Mouse (Mus musculus) MEL (cell line): Measurements from ENCODE around the gene Khdrbs2. TPM values are rescaled to one million over a fixed set of nuclear protein-coding genes. Genes with fewer than 3 reads are reported as not detected.

Experiments
- DNase-seq: peaks from one replicate; pipeline ENCODE4 v3.0.0; 2011; ENCODE audit warnings: low read depth, low spot score
- H3K27ac ChIP-seq: 2 replicates; pipeline ENCODE4 v1.5.1; 2012; ENCODE audit warnings: low read depth, mild to moderate bottlenecking, control low read depth, low read length, moderate library complexity; ENCODE audit not compliant: control insufficient read depth
- H3K27me3 ChIP-seq, 2 experiments: fragments of 150-350 bp in 1 of 2; sonication (generic) in 1 of 2; 2 replicates each; pipeline ENCODE4 v1.6.1; 2012; ENCODE audit warnings: low read length in 2 of 2, mild to moderate bottlenecking in 2 of 2, improper control_type of control experiment in 1 of 2, moderate library complexity in 1 of 2; ENCODE audit not compliant: insufficient read depth in 2 of 2, control insufficient read depth in 1 of 2
- H3K36me3 ChIP-seq, 2 experiments: 2 replicates each; pipeline ENCODE4 v1.6.1; 2012 to 2014; ENCODE audit warnings: low read length in 2 of 2, improper control_type of control experiment in 1 of 2, inconsistent platforms in 1 of 2, mild to moderate bottlenecking in 1 of 2; ENCODE audit not compliant: insufficient read depth in 2 of 2, control insufficient read depth in 1 of 2
- H3K4me1 ChIP-seq, 2 experiments: fragments of 150-350 bp in 1 of 2; sonication (generic) in 1 of 2; 2 replicates each; pipeline ENCODE4 v1.6.1; 2012; ENCODE audit warnings: low read length in 2 of 2, improper control_type of control experiment in 1 of 2, mild to moderate bottlenecking in 1 of 2; ENCODE audit not compliant: insufficient read depth in 2 of 2, control insufficient read depth in 1 of 2
- H3K4me3 ChIP-seq, 2 experiments: fragments of 150-350 bp in 1 of 2; sonication (generic) in 1 of 2; 2 replicates each; pipeline ENCODE4 v1.5.1; 2012; ENCODE audit warnings: low read depth in 2 of 2, low read length in 2 of 2, mild to moderate bottlenecking in 2 of 2, moderate library complexity in 2 of 2, control low read depth in 1 of 2, improper control_type of control experiment in 1 of 2; ENCODE audit not compliant: control insufficient read depth in 1 of 2, insufficient read depth in 1 of 2
- H3K79me2 ChIP-seq: 2 replicates; pipeline ENCODE4 v1.6.1; 2012; ENCODE audit warnings: mild to moderate bottlenecking, low read length, moderate library complexity; ENCODE audit not compliant: control insufficient read depth, poor library complexity, insufficient read depth
- H3K9ac ChIP-seq: 2 replicates; pipeline ENCODE4 v1.6.1; 2012; ENCODE audit warnings: low read depth, mild to moderate bottlenecking, control low read depth, low read length, moderate library complexity; ENCODE audit not compliant: control insufficient read depth, poor library complexity, severe bottlenecking
- H3K9me3 ChIP-seq: fragments of 150-350 bp; sonication (generic); replicated peaks from 2 replicates; pipeline ENCODE4 v1.6.1; 2012; ENCODE audit warnings: mild to moderate bottlenecking, low read length, improper control_type of control experiment, moderate library complexity; ENCODE audit not compliant: insufficient read depth
- BHLHE40 ChIP-seq: IDR thresholded peaks from 2 replicates; pipeline ENCODE4 v1.6.1; 2012; ENCODE audit warnings: low read depth, mild to moderate bottlenecking, inconsistent platforms, low read length, improper control_type of control experiment, borderline replicate concordance
- CHD1 ChIP-seq: IDR thresholded peaks from 2 replicates; pipeline ENCODE4 v1.6.1; 2012; ENCODE audit warnings: low read depth, mild to moderate bottlenecking, inconsistent platforms, low read length, improper control_type of control experiment
- ELF1 ChIP-seq: IDR thresholded peaks from 2 replicates; pipeline ENCODE4 v1.6.1; 2014; ENCODE audit warnings: low read depth, mild to moderate bottlenecking, inconsistent platforms, low read length, improper control_type of control experiment, moderate library complexity
- ETS1 ChIP-seq: IDR thresholded peaks from 2 replicates; pipeline ENCODE4 v1.6.1; 2012; ENCODE audit warnings: low read depth, mild to moderate bottlenecking, inconsistent platforms, low read length, improper control_type of control experiment, moderate library complexity
- GABPA ChIP-seq: IDR thresholded peaks from 2 replicates; pipeline ENCODE4 v1.6.1; 2012; ENCODE audit warnings: low read depth, mild to moderate bottlenecking, inconsistent platforms, low read length, improper control_type of control experiment, moderate library complexity
- HCFC1 ChIP-seq: IDR thresholded peaks from 2 replicates; pipeline ENCODE4 v1.6.1; 2012; ENCODE audit warnings: low read depth, mild to moderate bottlenecking, inconsistent platforms, low read length, improper control_type of control experiment, moderate library complexity
- MAX ChIP-seq: IDR thresholded peaks from 2 replicates; pipeline ENCODE4 v1.6.1; 2011; ENCODE audit warnings: low read length, improper control_type of control experiment
- MAZ ChIP-seq: IDR thresholded peaks from 2 replicates; pipeline ENCODE4 v1.6.1; 2012; ENCODE audit warnings: low read depth, mild to moderate bottlenecking, inconsistent platforms, low read length, improper control_type of control experiment
- MYB ChIP-seq: IDR thresholded peaks from 2 replicates; pipeline ENCODE4 v1.6.1; 2011; ENCODE audit warnings: mild to moderate bottlenecking, low read depth, low read length, improper control_type of control experiment
- POLR2A ChIP-seq, 2 experiments: IDR thresholded peaks; 2 replicates each; pipeline ENCODE4 v1.6.1; 2011 to 2012; ENCODE audit warnings: low read length in 2 of 2, mild to moderate bottlenecking in 2 of 2, control low read depth in 1 of 2, improper control_type of control experiment in 1 of 2, low read depth in 1 of 2, moderate library complexity in 1 of 2; ENCODE audit not compliant: control insufficient read depth in 1 of 2, insufficient read depth in 1 of 2, poor library complexity in 1 of 2
- SIN3A ChIP-seq: IDR thresholded peaks from 2 replicates; pipeline ENCODE4 v1.6.1; 2012; ENCODE audit warnings: low read length, improper control_type of control experiment, inconsistent platforms
- SMC3 ChIP-seq: IDR thresholded peaks from 2 replicates; pipeline ENCODE4 v1.6.1; 2011; ENCODE audit warnings: low read depth, low read length, improper control_type of control experiment
- TBP ChIP-seq: IDR thresholded peaks from 2 replicates; pipeline ENCODE4 v1.8.0; 2011; ENCODE audit warnings: low read depth, low read length, improper control_type of control experiment
- UBTF ChIP-seq: IDR thresholded peaks from 2 replicates; pipeline ENCODE4 v1.6.1; 2012; ENCODE audit warnings: low read depth, mild to moderate bottlenecking, inconsistent platforms, low read length, improper control_type of control experiment, moderate library complexity, borderline replicate concordance; ENCODE audit not compliant: insufficient read depth
- polyA plus RNA-seq, 2 experiments: library from polyadenylated mRNA; stranded (reverse) in 1 of 2; unstranded in 1 of 2; fragments of >175 nt in 1 of 2; fragments of >200 nt in 1 of 2; gene quantifications; 2 replicates each; pipeline versions ENCODE4 v1.2.1 to v1.2.4; 2012; ENCODE audit warnings: low replicate concordance in 2 of 2, low read depth in 1 of 2; ENCODE audit not compliant: insufficient read length in 2 of 2, insufficient read depth in 1 of 2, missing spikeins in 1 of 2
- total RNA-seq: library from RNA; depleted of rRNA; stranded (reverse); fragments of 300-350 nt; gene quantifications from 2 replicates; pipeline ENCODE4 v1.2.3, GENCODE M21; 2012

Khdrbs2 gene
- total and polyA plus RNA-seq, 3 experiments, result not detected

DNA sequence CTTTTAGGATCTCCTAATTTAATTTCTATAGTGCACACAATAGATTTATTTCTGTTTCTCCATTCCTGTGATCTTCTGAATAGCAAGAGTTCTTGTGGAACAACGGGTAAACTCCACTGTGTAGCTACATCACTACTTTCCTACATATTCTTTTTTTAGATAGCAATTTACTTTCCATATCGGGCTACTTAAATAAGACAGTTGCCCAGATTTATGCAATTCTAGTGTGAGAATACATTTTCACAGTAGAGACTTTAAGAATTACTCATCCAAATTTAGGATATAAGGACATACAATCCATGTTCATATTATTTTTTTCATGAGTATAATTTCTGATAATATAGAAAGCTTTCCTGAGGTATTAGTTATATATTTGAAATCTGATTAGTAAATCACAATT lies 175.0 kb downstream of the Khdrbs2 start:
- TF ChIP-seq HCFC1 (no peak), UBTF (no peak), SMC3 (no peak)
- DNase-seq, result no peak
- Histone ChIP-seq H3K27ac (no peak overlapping the region), H3K79me2 (no peaks in the 10 kb centered on the region), H3K27me3 (no peaks in the 10 kb centered on the region), H3K36me3 (no peaks in the 10 kb centered on the region), H3K9ac (no peak overlapping the region), H3K9me3 (no peaks in the 10 kb centered on the region), H3K4me3 (no peak overlapping the region), H3K4me1 (no peaks in the 10 kb centered on the region)

DNA sequence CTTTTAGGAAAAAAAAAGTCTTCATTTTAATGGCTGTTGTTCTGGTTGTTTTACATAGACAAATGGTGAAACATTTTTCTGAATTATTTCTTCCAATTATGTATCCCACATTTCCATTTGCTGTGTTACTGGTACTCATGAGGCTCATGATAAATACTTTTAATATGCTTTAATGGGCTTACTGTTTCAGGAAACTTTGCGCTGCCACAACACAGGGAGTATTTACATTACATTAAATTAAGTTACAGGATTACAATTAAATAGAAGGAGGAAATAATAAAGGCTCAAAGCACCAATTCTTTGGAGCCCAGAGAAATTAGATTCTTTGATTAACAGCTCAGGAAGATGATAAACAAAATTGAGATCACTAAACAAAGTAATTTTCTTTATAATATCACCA lies 179.6 kb downstream of the Khdrbs2 start:
- TF ChIP-seq UBTF (no peak), MAZ (no peak), MAX (no peak), MYB (no peak), BHLHE40 (no peak), POLR2A (IDR thresholded peaks at IDR 0.05; ENCODE audit: control insufficient read depth in 1 of 2, insufficient read depth in 1 of 2, low read depth in 1 of 2, low read length in 2 of 2, poor library complexity in 1 of 2) (no peak), ETS1 (no peak), SMC3 (no peak)
- TF ChIP-seq, all 39 proteins: peak for 0
- Histone ChIP-seq H3K36me3 (no peaks in the 10 kb centered on the region), H3K4me1 (no peaks in the 10 kb centered on the region), H3K27ac (no peak overlapping the region), H3K27me3 (no peaks in the 10 kb centered on the region), H3K9ac (no peak overlapping the region), H3K4me3 (no peak overlapping the region), H3K79me2 (no peaks in the 10 kb centered on the region), H3K9me3 (no peaks in the 10 kb centered on the region)
- DNase-seq, result no peak

DNA sequence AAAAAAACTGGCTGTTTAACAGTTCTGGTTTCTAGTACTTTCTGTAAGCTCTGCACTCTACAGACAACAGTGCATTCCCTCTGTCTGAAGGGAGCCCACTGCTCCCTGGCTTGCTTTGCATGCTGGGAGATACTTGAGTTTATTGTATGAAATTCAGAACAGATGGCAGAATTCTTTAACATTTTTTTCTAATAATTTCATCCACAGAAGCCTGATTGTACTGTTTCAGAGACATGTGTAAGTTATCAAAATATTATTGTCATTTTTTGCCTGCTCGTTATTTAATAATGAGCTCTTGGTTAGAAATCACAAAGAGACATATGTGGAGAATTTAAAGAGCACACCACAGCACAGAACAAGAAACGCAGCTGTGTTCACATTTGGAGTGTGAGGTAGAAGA lies 191.0 kb downstream of the Khdrbs2 start:
- no peak for DNase-seq
- no peaks in the 10 kb centered on the region for H3K36me3 ChIP-seq
- H3K4me1 ChIP-seq, result no peaks in the 10 kb centered on the region
- no peaks in the 10 kb centered on the region for H3K27me3 ChIP-seq
- no peak overlapping the region for H3K4me3 ChIP-seq
- H3K27ac ChIP-seq, result no peak overlapping the region
- no peak overlapping the region for H3K9ac ChIP-seq
- no peaks in the 10 kb centered on the region for H3K79me2 ChIP-seq
- H3K9me3 ChIP-seq, result no peaks in the 10 kb centered on the region
- no peak for TF ChIP-seq CHD1
- TF ChIP-seq GABPA, result no peak
- no peak for TF ChIP-seq SMC3
- no peak for TF ChIP-seq TBP
- TF ChIP-seq SIN3A, result no peak
- no peak for TF ChIP-seq MYB
- TF ChIP-seq ELF1, result no peak
- TF ChIP-seq, all 39 proteins: peak for 0
